Mouse (Mus musculus): Measurements from ENCODE around the gene Hist1h4f. TPM values are rescaled to one million over a fixed set of nuclear protein-coding genes. Genes with fewer than 3 reads are reported as not detected.
"Not testable (repeated sequence)": the region's sequence is repeated elsewhere in the genome, so short reads cannot be mapped to it uniquely, and the experiment has no call there.

The Hist1h4f gene
- total RNA-seq, 2 experiments from 2014 or later: 613 to 773 TPM

- DNase-seq (ENCODE audit: low spot score in 2 of 2): no peak
These were observed 25.6 kb upstream of the Hist1h4f start for GRCm38 (mm10) chr13:23576906-23577639.

GRCm38 (mm10) chr13:23576351-23576881, 25.0 kb upstream of the Hist1h4f start:
- no peak for DNase-seq (ENCODE audit: low spot score in 2 of 2)

GRCm38 (mm10) chr13:23575864-23576313, 24.4 kb upstream of the Hist1h4f start:
- DNase-seq (ENCODE audit: low spot score in 2 of 2): not testable (repeated sequence)

GRCm38 (mm10) chr13:23575271-23575851, 23.9 kb upstream of the Hist1h4f start, which contains the start of gene Hist1h3d:
Hist1h3d (plus strand) TSS chr13:23575763.
- DNase-seq (ENCODE audit: low spot score in 2 of 2): peak in 1 of 2 experiments; percentile 39

- DNase-seq (ENCODE audit: low spot score in 2 of 2): not testable (repeated sequence)
These were observed 23.2 kb upstream of the Hist1h4f start for GRCm38 (mm10) chr13:23574546-23575170.

- DNase-seq (ENCODE audit: low spot score in 2 of 2): peak; percentile 67 to 87
These were observed 22.6 kb upstream of the Hist1h4f start, which contains the start of the genes Hist1h2bf and Hist1h2ad for GRCm38 (mm10) chr13:23573898-23574524. Hist1h2bf (minus strand) TSS chr13:23574196. Hist1h2ad (plus strand) TSS chr13:23574381.

GRCm38 (mm10) chr13:23573034-23573897, 21.8 kb upstream of the Hist1h4f start:
- DNase-seq (ENCODE audit: low spot score in 2 of 2): not testable (repeated sequence)

GRCm38 (mm10) chr13:23572218-23573033, 21.0 kb upstream of the Hist1h4f start:
- no peak for DNase-seq (ENCODE audit: low spot score in 2 of 2)

- DNase-seq (ENCODE audit: low spot score in 2 of 2): not testable (repeated sequence)
These were observed 20.2 kb upstream of the Hist1h4f start for GRCm38 (mm10) chr13:23571504-23572217.

GRCm38 (mm10) chr13:23571022-23571503, 19.6 kb upstream of the Hist1h4f start, which contains the start of the genes Hist1h2ae and Hist1h2bg:
Hist1h2ae (minus strand) TSS chr13:23571220.
Hist1h2bg (plus strand) TSS chr13:23571396.
- peak in 1 of 2 experiments; percentile 53 for DNase-seq (ENCODE audit: low spot score in 2 of 2)

- not testable (repeated sequence) for DNase-seq (ENCODE audit: low spot score in 2 of 2)
These were observed 19.0 kb upstream of the Hist1h4f start for GRCm38 (mm10) chr13:23570261-23571021.

- no peak for DNase-seq (ENCODE audit: low spot score in 2 of 2)
These were observed 13.0 kb upstream of the Hist1h4f start for GRCm38 (mm10) chr13:23564482-23564881.

- no peak for DNase-seq (ENCODE audit: low spot score in 2 of 2)
These were observed 11.4 kb upstream of the Hist1h4f start for GRCm38 (mm10) chr13:23562699-23563462.

- DNase-seq (ENCODE audit: low spot score in 2 of 2): peak; percentile 84 to 92
These were observed 10.6 kb upstream of the Hist1h4f start, which contains the start of gene Hist1h3e for GRCm38 (mm10) chr13:23561883-23562659. Hist1h3e (minus strand) TSS chr13:23562369.

- DNase-seq (ENCODE audit: low spot score in 2 of 2): not testable (repeated sequence)
These were observed 10.1 kb upstream of the Hist1h4f start for GRCm38 (mm10) chr13:23561531-23561882.

GRCm38 (mm10) chr13:23560699-23561098, 9.3 kb upstream of the Hist1h4f start:
- DNase-seq (ENCODE audit: low spot score in 2 of 2): not testable (repeated sequence)
